Mouse (Mus musculus): ENCODE data around the gene Prpf19.

GRCm38 (mm10) chr19:10847311-10848087 lies 47.5 kb upstream of the Prpf19 start:
- no peak for TF ChIP-seq CTCF (IDR thresholded peaks at IDR 0.05; ENCODE audit: insufficient read depth, low read length)
- TF ChIP-seq POLR2A (IDR thresholded peaks at IDR 0.05; ENCODE audit: borderline replicate concordance, extremely low read depth, low read depth, low read length), result no peak
